Mouse (Mus musculus) limb, embryonic 15.5 days (tissue): Measurements from ENCODE around the gene Tspan2. TPM values are rescaled to one million over a fixed set of nuclear protein-coding genes. Genes with fewer than 3 reads are reported as not detected.
A peak's percentile ranks its signal among the peaks of the same experiment; 100 is the strongest.

Experiments used
- ATAC-seq: fragments of 200-750 bp; cut with Nextera tagmentation; 2 replicates; pipeline ENCODE4 v1.8.0; 2017; ENCODE audit warnings: low read depth, moderate TSS enrichment; ENCODE audit not compliant: insufficient number of reproducible peaks, low FRiP score, low TSS enrichment
- H3K27ac ChIP-seq: fragments of 300-500 bp; sonication (generic); 2 replicates; pipeline ENCODE4 v1.5.1; 2015; ENCODE audit warnings: moderate library complexity, mild to moderate bottlenecking, inconsistent platforms
- H3K27me3 ChIP-seq: fragments of 300-500 bp; sonication (generic); 2 replicates; pipeline ENCODE4 v1.6.1; 2015; ENCODE audit warnings: inconsistent platforms
- H3K36me3 ChIP-seq: fragments of 300-500 bp; sonication (generic); 2 replicates; pipeline ENCODE4 v1.6.1; 2015; ENCODE audit warnings: inconsistent platforms
- H3K4me1 ChIP-seq: fragments of 300-500 bp; sonication (generic); 2 replicates; pipeline ENCODE4 v1.6.1; 2015; ENCODE audit warnings: inconsistent platforms
- H3K4me2 ChIP-seq: fragments of 300-500 bp; sonication (generic); 2 replicates; pipeline ENCODE4 v1.6.1; 2015; ENCODE audit warnings: mild to moderate bottlenecking, inconsistent platforms
- H3K4me3 ChIP-seq: fragments of 300-500 bp; sonication (generic); 2 replicates; pipeline ENCODE4 v1.5.1; 2015; ENCODE audit warnings: mild to moderate bottlenecking, inconsistent platforms
- H3K9ac ChIP-seq: fragments of 300-500 bp; sonication (generic); 2 replicates; pipeline ENCODE4 v1.6.1; 2015; ENCODE audit warnings: inconsistent platforms
- H3K9me3 ChIP-seq: fragments of 300-500 bp; sonication (generic); 2 replicates; pipeline ENCODE4 v1.6.1; 2016; ENCODE audit warnings: inconsistent platforms
- WGBS: fragments of 180-500 bp; shearing (Covaris S2); methylation state at CpG from one replicate; pipeline ENCODE4 v1.1.7; 2015; 5-methylcytosine and 5-hydroxymethylcytosine counted together
- polyA plus RNA-seq: library from polyadenylated mRNA; unstranded; fragments of >200 nt; fragmentation: Nextera tagmentation; extraction: Ambion mirVana; gene quantifications from 2 replicates; pipeline ENCODE4 v1.2.1, GENCODE M21; 2015

The Tspan2 gene
- polyA plus RNA-seq, 1 experiment from 2014 or later: 7.2 TPM

GRCm38 (mm10) chr3:102715839-102716238, 18.5 kb upstream of the Tspan2 start:
- Histone ChIP-seq H3K4me2 (no peak overlapping the region), H3K36me3 (no peaks in the 10 kb centered on the region), H3K4me1 (0 out of 2 replicates have a peak, but pooled peaks cover 6% of the 10 kb centered on the region), H3K9ac (no peak overlapping the region), H3K4me3 (no peak overlapping the region), H3K27ac (no peak overlapping the region), H3K27me3 (no peaks in the 10 kb centered on the region; the same call in 1 of the 2 replicates), H3K9me3 (no peaks in the 10 kb centered on the region)
- no peak for ATAC-seq
- 82% methylated on average over 8 of the region's 8 CpGs for WGBS

- 78% methylated on average over 3 of the region's 3 CpGs for WGBS
- Histone ChIP-seq H3K9ac (no peak overlapping the region), H3K4me3 (no peak overlapping the region), H3K4me1 (0 out of 2 replicates have a peak, but pooled peaks cover 6% of the 10 kb centered on the region), H3K9me3 (no peaks in the 10 kb centered on the region), H3K36me3 (no peaks in the 10 kb centered on the region), H3K27me3 (no peaks in the 10 kb centered on the region; the same call in 1 of the 2 replicates), H3K4me2 (no peak overlapping the region), H3K27ac (no peak overlapping the region)
- ATAC-seq: no peak
Observed at GRCm38 (mm10) chr3:102717586-102718285, 16.6 kb upstream of the Tspan2 start.

- Histone ChIP-seq H3K27ac (no peak overlapping the region), H3K9me3 (no peaks in the 10 kb centered on the region), H3K4me1 (peaks cover 18% of the 10 kb centered on the region), H3K27me3 (no peaks in the 10 kb centered on the region), H3K9ac (no peak overlapping the region), H3K36me3 (no peaks in the 10 kb centered on the region), H3K4me3 (no peak overlapping the region), H3K4me2 (no peak overlapping the region)
- 61% methylated on average over 4 of the region's 4 CpGs for WGBS
- ATAC-seq: no peak
Observed at GRCm38 (mm10) chr3:102723154-102723553, 11.2 kb upstream of the Tspan2 start.

- H3K4me1 ChIP-seq: peaks cover 18% of the 10 kb centered on the region
- peak overlapping the region; percentile 7; the same call in 1 of the 2 replicates for H3K4me2 ChIP-seq
- no peak overlapping the region for H3K4me3 ChIP-seq
- no peaks in the 10 kb centered on the region for H3K27me3 ChIP-seq
- no peaks in the 10 kb centered on the region for H3K36me3 ChIP-seq
- H3K9ac ChIP-seq: no peak overlapping the region
- H3K9me3 ChIP-seq: no peaks in the 10 kb centered on the region
- 0 out of 2 replicates have a peak overlapping the region, but pooled peaks have one; percentile 30 for H3K27ac ChIP-seq
- 46% methylated on average over 6 of the region's 6 CpGs for WGBS
- no peak for ATAC-seq
Observed at GRCm38 (mm10) chr3:102723841-102724570, 10.3 kb upstream of the Tspan2 start.

GRCm38 (mm10) chr3:102724798-102725459, 9.4 kb upstream of the Tspan2 start:
- Histone ChIP-seq H3K4me2 (no peak overlapping the region), H3K4me3 (no peak overlapping the region), H3K27ac (no peak overlapping the region), H3K27me3 (no peaks in the 10 kb centered on the region), H3K4me1 (peaks cover 18% of the 10 kb centered on the region), H3K9me3 (no peaks in the 10 kb centered on the region), H3K36me3 (no peaks in the 10 kb centered on the region), H3K9ac (no peak overlapping the region)
- 48% methylated on average over 7 of the region's 7 CpGs for WGBS
- ATAC-seq: no peak

- no peak for ATAC-seq
- 53% methylated on average over 5 of the region's 5 CpGs for WGBS
Observed at GRCm38 (mm10) chr3:102729416-102729815, 4.9 kb upstream of the Tspan2 start.

GRCm38 (mm10) chr3:102731112-102731511, 3.2 kb upstream of the Tspan2 start:
- ATAC-seq: no peak
- Histone ChIP-seq H3K27ac (no peak overlapping the region), H3K4me2 (no peak overlapping the region), H3K27me3 (0 out of 2 replicates have a peak, but pooled peaks cover 3% of the 10 kb centered on the region), H3K9me3 (no peaks in the 10 kb centered on the region), H3K4me3 (no peak overlapping the region), H3K36me3 (no peaks in the 10 kb centered on the region), H3K9ac (no peak overlapping the region), H3K4me1 (peaks cover 17% of the 10 kb centered on the region)
- 68% methylated on average over 3 of the region's 3 CpGs for WGBS

More at GRCm38 (mm10) chr3:102729416-102729815, 4.9 kb upstream of the Tspan2 start:
- H3K4me3 ChIP-seq: no peak overlapping the region
- peaks cover 9% of the 10 kb centered on the region for H3K4me1 ChIP-seq
- no peak overlapping the region for H3K9ac ChIP-seq
- H3K36me3 ChIP-seq: no peaks in the 10 kb centered on the region
- no peaks in the 10 kb centered on the region for H3K27me3 ChIP-seq
- H3K27ac ChIP-seq: no peak overlapping the region
- H3K9me3 ChIP-seq: no peaks in the 10 kb centered on the region
- H3K4me2 ChIP-seq: no peak overlapping the region

- no peak overlapping the region for H3K4me2 ChIP-seq
- H3K9me3 ChIP-seq: no peaks in the 10 kb centered on the region
- H3K4me1 ChIP-seq: peaks cover 20% of the 10 kb centered on the region
- no peak overlapping the region for H3K27ac ChIP-seq
- no peak overlapping the region for H3K9ac ChIP-seq
- no peak overlapping the region for H3K4me3 ChIP-seq
- WGBS: 87% methylated on average over 4 of the region's 4 CpGs
- H3K36me3 ChIP-seq: no peaks in the 10 kb centered on the region
- H3K27me3 ChIP-seq: 0 out of 2 replicates have a peak, but pooled peaks cover 3% of the 10 kb centered on the region
- ATAC-seq: no peak
Observed at GRCm38 (mm10) chr3:102732619-102733018, 1.7 kb upstream of the Tspan2 start.

- no peak overlapping the region for H3K4me2 ChIP-seq
- no peaks in the 10 kb centered on the region for H3K9me3 ChIP-seq
- H3K4me3 ChIP-seq: no peak overlapping the region
- H3K4me1 ChIP-seq: peaks cover 24% of the 10 kb centered on the region
- H3K36me3 ChIP-seq: no peaks in the 10 kb centered on the region
- H3K27me3 ChIP-seq: 0 out of 2 replicates have a peak, but pooled peaks cover 3% of the 10 kb centered on the region
- no peak for ATAC-seq
- no peak overlapping the region for H3K27ac ChIP-seq
- WGBS: 82% methylated on average over 3 of the region's 3 CpGs
- no peak overlapping the region for H3K9ac ChIP-seq
Observed at GRCm38 (mm10) chr3:102733050-102733449, 1.3 kb upstream of the Tspan2 start.

- H3K4me1 ChIP-seq: peaks cover 31% of the 10 kb centered on the region
- no peaks in the 10 kb centered on the region for H3K9me3 ChIP-seq
- H3K36me3 ChIP-seq: no peaks in the 10 kb centered on the region
- H3K27ac ChIP-seq: no peak overlapping the region
- 27% methylated on average over 6 of the region's 6 CpGs for WGBS
- H3K9ac ChIP-seq: 0 out of 2 replicates have a peak overlapping the region, but pooled peaks have one; percentile 60
- no peak for ATAC-seq
- H3K27me3 ChIP-seq: 0 out of 2 replicates have a peak, but pooled peaks cover 3% of the 10 kb centered on the region
- peak overlapping the region; percentile 67 for H3K4me3 ChIP-seq
- peak overlapping the region; percentile 91 for H3K4me2 ChIP-seq
Observed at GRCm38 (mm10) chr3:102733936-102734312, 405 bp upstream of the Tspan2 start.

GRCm38 (mm10) chr3:102735031-102735558, 766 bp downstream of the Tspan2 start:
- H3K4me3 ChIP-seq: peak overlapping the region; percentile 67
- H3K9me3 ChIP-seq: no peaks in the 10 kb centered on the region
- peaks cover 31% of the 10 kb centered on the region for H3K4me1 ChIP-seq
- 0 out of 2 replicates have a peak, but pooled peaks cover 3% of the 10 kb centered on the region for H3K27me3 ChIP-seq
- ATAC-seq: peak; percentile 61
- peak overlapping the region; percentile 91 for H3K4me2 ChIP-seq
- H3K9ac ChIP-seq: peak overlapping the region; percentile 60
- under 1% methylated on average over 33 of the region's 33 CpGs for WGBS
- H3K36me3 ChIP-seq: no peaks in the 10 kb centered on the region
- H3K27ac ChIP-seq: 0 out of 2 replicates have a peak overlapping the region, but pooled peaks have one; percentile 65
